Mouse (Mus musculus): Measurements from ENCODE around the gene Sox8. TPM values are rescaled to one million over a fixed set of nuclear protein-coding genes. Genes with fewer than 3 reads are reported as not detected.

The Sox8 gene
- polyA plus RNA-seq (2014; fragmentation: Illumina TruSeq; extraction: RNeasy Lipid Tissue Mini Kit (QIAGEN cat#74804); ENCODE audit: low read depth, low replicate concordance), result not detected

DNA sequence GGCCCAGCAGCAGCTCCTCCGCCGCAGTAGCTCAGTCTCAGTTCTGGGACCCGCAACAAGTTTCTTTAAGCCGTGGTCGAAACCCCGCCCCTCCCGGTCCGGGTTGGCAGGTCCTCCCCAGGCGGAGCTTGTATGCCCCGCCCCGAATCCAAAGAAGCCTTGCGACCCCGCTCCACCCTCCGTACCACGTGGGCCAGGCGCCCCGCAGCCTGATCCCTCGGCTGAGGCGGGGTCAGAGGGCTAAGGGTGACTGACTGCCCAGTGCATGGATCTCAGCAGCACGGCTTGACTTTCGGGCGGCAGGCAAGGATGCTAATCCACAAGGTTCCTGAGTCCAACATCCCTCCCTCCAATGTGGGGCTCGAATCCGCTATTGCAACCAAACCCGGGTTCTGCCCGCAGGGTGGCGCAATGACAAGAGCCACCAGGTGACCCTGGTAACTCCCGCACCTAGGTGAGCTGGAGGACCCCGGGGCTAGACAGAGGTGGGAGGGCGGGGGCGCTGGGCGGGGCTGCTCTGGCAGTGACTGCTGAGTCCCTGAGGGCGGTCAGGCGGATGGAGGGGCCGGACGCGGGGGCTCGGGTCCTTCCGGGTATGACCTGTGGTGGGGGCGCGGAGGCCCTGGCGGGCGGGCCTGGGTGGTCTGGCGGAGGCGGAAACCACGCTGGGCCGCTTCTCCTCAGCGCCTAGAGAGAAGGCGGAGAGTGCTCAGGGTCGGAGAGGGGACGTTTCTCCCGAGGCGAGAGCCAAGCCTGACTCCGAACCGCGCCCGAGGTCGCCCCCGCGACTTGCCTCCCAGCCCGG lies at the start of gene Sox8:
Gene Sox8 (minus strand): TSS at position 39 of the 805 bp plus-strand sequence.

DNA sequence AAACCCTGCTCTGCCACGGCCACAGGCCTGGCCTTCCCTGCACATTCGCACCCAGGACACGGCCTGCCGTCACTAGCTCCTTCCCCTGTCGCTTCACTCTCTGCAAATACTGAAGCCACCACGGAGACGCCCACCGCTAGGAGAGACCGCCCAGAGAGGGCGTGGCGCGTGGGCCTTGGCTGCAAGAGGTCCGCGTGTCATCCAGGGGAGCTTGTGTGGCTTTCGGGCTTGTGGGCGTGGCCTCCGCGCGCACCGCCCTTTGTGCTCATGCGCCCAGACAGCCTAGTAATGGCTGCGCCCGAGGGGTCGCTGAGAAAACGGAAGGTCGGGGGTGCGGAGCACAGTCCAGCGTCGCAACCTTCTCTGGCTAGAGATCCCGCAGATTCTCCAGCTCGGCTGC lies 8.4 kb upstream of the Sox8 start, which contains the start of gene Lmf1:
Gene Lmf1 (plus strand): TSS at position 166 of the 400 bp plus-strand sequence.

Other genes with a start within 250 kb of the Sox8 start
- gene Tpsab1, start 225.1 kb downstream of the Sox8 start, polyA plus RNA-seq (2014; fragmentation: Illumina TruSeq; extraction: RNeasy Lipid Tissue Mini Kit (QIAGEN cat#74804); ENCODE audit: low read depth, low replicate concordance), result not detected
- gene Tpsb2, start 204.4 kb downstream of the Sox8 start, polyA plus RNA-seq (2014; fragmentation: Illumina TruSeq; extraction: RNeasy Lipid Tissue Mini Kit (QIAGEN cat#74804); ENCODE audit: low read depth, low replicate concordance), result not detected
- not detected for gene Tpsg1, start 201.4 kb downstream of the Sox8 start, polyA plus RNA-seq (2014; fragmentation: Illumina TruSeq; extraction: RNeasy Lipid Tissue Mini Kit (QIAGEN cat#74804); ENCODE audit: low read depth, low replicate concordance)
- not detected for gene Cacna1h, start 136.9 kb downstream of the Sox8 start, polyA plus RNA-seq (2014; fragmentation: Illumina TruSeq; extraction: RNeasy Lipid Tissue Mini Kit (QIAGEN cat#74804); ENCODE audit: low read depth, low replicate concordance)
- gene Tekt4, start 116.1 kb downstream of the Sox8 start, polyA plus RNA-seq (2014; fragmentation: Illumina TruSeq; extraction: RNeasy Lipid Tissue Mini Kit (QIAGEN cat#74804); ENCODE audit: low read depth, low replicate concordance), result not detected
- not detected for gene Sstr5, start 73.4 kb downstream of the Sox8 start, polyA plus RNA-seq (2014; fragmentation: Illumina TruSeq; extraction: RNeasy Lipid Tissue Mini Kit (QIAGEN cat#74804); ENCODE audit: low read depth, low replicate concordance)
- gene Lmf1, start 8.4 kb upstream of the Sox8 start, polyA plus RNA-seq (2014; fragmentation: Illumina TruSeq; extraction: RNeasy Lipid Tissue Mini Kit (QIAGEN cat#74804); ENCODE audit: low read depth, low replicate concordance), result 2.1 TPM
- not detected for gene Gng13, start 146.5 kb upstream of the Sox8 start, polyA plus RNA-seq (2014; fragmentation: Illumina TruSeq; extraction: RNeasy Lipid Tissue Mini Kit (QIAGEN cat#74804); ENCODE audit: low read depth, low replicate concordance)
- gene Chtf18, start 156.7 kb upstream of the Sox8 start, polyA plus RNA-seq (2014; fragmentation: Illumina TruSeq; extraction: RNeasy Lipid Tissue Mini Kit (QIAGEN cat#74804); ENCODE audit: low read depth, low replicate concordance), result not detected
- not detected for gene Rpusd1, start 157.0 kb upstream of the Sox8 start, polyA plus RNA-seq (2014; fragmentation: Illumina TruSeq; extraction: RNeasy Lipid Tissue Mini Kit (QIAGEN cat#74804); ENCODE audit: low read depth, low replicate concordance)
- gene Mslnl, start 165.4 kb upstream of the Sox8 start, polyA plus RNA-seq (2014; fragmentation: Illumina TruSeq; extraction: RNeasy Lipid Tissue Mini Kit (QIAGEN cat#74804); ENCODE audit: low read depth, low replicate concordance), result not detected
- 0.53 TPM for gene Msln, start 183.7 kb upstream of the Sox8 start, polyA plus RNA-seq (2014; fragmentation: Illumina TruSeq; extraction: RNeasy Lipid Tissue Mini Kit (QIAGEN cat#74804); ENCODE audit: low read depth, low replicate concordance)
- 2.1 TPM for gene Narfl, start 203.1 kb upstream of the Sox8 start, polyA plus RNA-seq (2014; fragmentation: Illumina TruSeq; extraction: RNeasy Lipid Tissue Mini Kit (QIAGEN cat#74804); ENCODE audit: low read depth, low replicate concordance)
- not detected for gene Haghl, start 215.0 kb upstream of the Sox8 start, polyA plus RNA-seq (2014; fragmentation: Illumina TruSeq; extraction: RNeasy Lipid Tissue Mini Kit (QIAGEN cat#74804); ENCODE audit: low read depth, low replicate concordance)
- gene Ccdc78, start 215.9 kb upstream of the Sox8 start, polyA plus RNA-seq (2014; fragmentation: Illumina TruSeq; extraction: RNeasy Lipid Tissue Mini Kit (QIAGEN cat#74804); ENCODE audit: low read depth, low replicate concordance), result not detected
- gene Fam173a, start 222.2 kb upstream of the Sox8 start, polyA plus RNA-seq (2014; fragmentation: Illumina TruSeq; extraction: RNeasy Lipid Tissue Mini Kit (QIAGEN cat#74804); ENCODE audit: low read depth, low replicate concordance), result 0.32 TPM
- 1.6 TPM for gene AC134908.4, start 225.0 kb upstream of the Sox8 start, polyA plus RNA-seq (2014; fragmentation: Illumina TruSeq; extraction: RNeasy Lipid Tissue Mini Kit (QIAGEN cat#74804); ENCODE audit: low read depth, low replicate concordance)
- not detected for gene Metrn, start 226.4 kb upstream of the Sox8 start, polyA plus RNA-seq (2014; fragmentation: Illumina TruSeq; extraction: RNeasy Lipid Tissue Mini Kit (QIAGEN cat#74804); ENCODE audit: low read depth, low replicate concordance)
- gene Fbxl16, start 238.4 kb upstream of the Sox8 start, polyA plus RNA-seq (2014; fragmentation: Illumina TruSeq; extraction: RNeasy Lipid Tissue Mini Kit (QIAGEN cat#74804); ENCODE audit: low read depth, low replicate concordance), result not detected

Data from liver, adult 10 weeks (tissue).